Mouse (Mus musculus) forebrain, embryonic 12.5 days (tissue): ENCODE data around the gene Zfp622. TPM values are rescaled to one million over a fixed set of nuclear protein-coding genes. Genes with fewer than 3 reads are reported as not detected.
A peak's percentile ranks its signal among the peaks of the same experiment; 100 is the strongest.

Experiments used
- ATAC-seq: fragments of 200-750 bp; cut with Nextera tagmentation; 2 replicates; pipeline ENCODE4 v1.8.0; 2017; ENCODE audit warnings: moderate TSS enrichment; ENCODE audit not compliant: low FRiP score
- H3K27ac ChIP-seq: fragments of 300-500 bp; sonication (generic); 2 replicates; pipeline ENCODE4 v1.5.1; 2016; ENCODE audit warnings: mild to moderate bottlenecking
- H3K27me3 ChIP-seq: fragments of 300-500 bp; sonication (generic); 2 replicates; pipeline ENCODE4 v1.6.1; 2016; ENCODE audit warnings: mild to moderate bottlenecking
- H3K36me3 ChIP-seq: fragments of 300-500 bp; sonication (generic); replicated peaks from 2 replicates; pipeline ENCODE4 v1.6.1; 2016; ENCODE audit warnings: mild to moderate bottlenecking
- H3K4me1 ChIP-seq: fragments of 300-500 bp; sonication (generic); 2 replicates; pipeline ENCODE4 v1.6.1; 2016
- H3K4me2 ChIP-seq: fragments of 300-500 bp; sonication (generic); 2 replicates; pipeline ENCODE4 v1.6.1; 2016; ENCODE audit warnings: mild to moderate bottlenecking, moderate library complexity
- H3K4me3 ChIP-seq: fragments of 300-500 bp; sonication (generic); replicated peaks from 2 replicates; pipeline ENCODE4 v1.5.1; 2016; ENCODE audit warnings: mild to moderate bottlenecking
- H3K9ac ChIP-seq: fragments of 300-500 bp; sonication (generic); 2 replicates; pipeline ENCODE4 v1.6.1; 2016; ENCODE audit warnings: mild to moderate bottlenecking
- H3K9me3 ChIP-seq: fragments of 300-500 bp; sonication (generic); 2 replicates; pipeline ENCODE4 v1.6.1; 2016
- WGBS: fragments of 180-500 bp; shearing (Covaris S2); methylation state at CpG from one replicate; pipeline ENCODE4 v1.1.7; 2016; 5-methylcytosine and 5-hydroxymethylcytosine counted together
- polyA plus RNA-seq: library from polyadenylated mRNA; unstranded; fragments of >200 nt; fragmentation: Nextera tagmentation; extraction: Ambion mirVana; gene quantifications from 2 replicates; pipeline ENCODE4 v1.2.1, GENCODE M21; 2016

Zfp622 gene
- 33.0 and 35.4 TPM in 2 replicates for polyA plus RNA-seq

DNA sequence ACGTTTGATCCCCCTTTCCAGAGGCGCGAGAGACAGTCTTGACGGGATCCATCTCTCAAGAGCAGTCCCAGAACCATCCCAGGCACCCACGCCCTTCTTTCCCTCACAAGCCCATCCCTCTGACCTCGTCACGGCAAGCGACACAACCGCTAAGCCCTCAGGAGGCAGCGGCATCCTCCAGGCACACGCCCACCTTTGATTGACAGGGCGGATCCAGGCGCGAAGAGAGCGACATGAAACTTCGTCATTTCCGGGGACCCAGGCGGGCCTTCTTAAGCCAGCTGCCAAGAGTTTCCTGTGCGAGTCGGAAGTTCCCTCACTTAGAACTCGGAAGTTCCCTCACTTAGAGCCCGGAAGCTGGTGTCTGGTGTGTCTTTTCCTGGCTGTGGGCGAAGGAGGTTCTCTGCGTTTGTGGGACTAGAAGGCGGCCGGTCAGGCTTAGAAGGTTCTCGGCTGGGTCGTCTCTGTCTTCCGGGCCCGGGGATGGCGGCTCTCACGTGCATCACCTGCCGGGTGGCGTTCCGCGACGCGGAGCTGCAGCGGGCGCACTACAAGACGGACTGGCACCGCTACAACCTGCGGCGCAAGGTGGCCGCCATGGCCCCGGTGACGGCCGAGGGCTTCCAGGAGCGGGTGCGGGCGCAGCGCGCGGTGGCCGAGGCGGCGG lies at the start of gene Zfp622:
Gene Zfp622 (plus strand): TSS at position 300 of the 667 bp plus-strand sequence.
- Histone ChIP-seq H3K4me3 (peak within 1 kb of the TSS; percentile 99), H3K4me2 (peak within 1 kb of the TSS; percentile 91), H3K36me3 (peaks cover 20% of the 10 kb centered on the region), H3K9ac (peak within 1 kb of the TSS; percentile 94), H3K27me3 (no peaks in the 10 kb centered on the region), H3K27ac (peak within 1 kb of the TSS; percentile 90), H3K4me1 (peaks cover 18% of the 10 kb centered on the region), H3K9me3 (no peaks in the 10 kb centered on the region)
- under 1% methylated on average over 57 of the region's 57 CpGs for WGBS
- peak; percentile 98 for ATAC-seq

DNA sequence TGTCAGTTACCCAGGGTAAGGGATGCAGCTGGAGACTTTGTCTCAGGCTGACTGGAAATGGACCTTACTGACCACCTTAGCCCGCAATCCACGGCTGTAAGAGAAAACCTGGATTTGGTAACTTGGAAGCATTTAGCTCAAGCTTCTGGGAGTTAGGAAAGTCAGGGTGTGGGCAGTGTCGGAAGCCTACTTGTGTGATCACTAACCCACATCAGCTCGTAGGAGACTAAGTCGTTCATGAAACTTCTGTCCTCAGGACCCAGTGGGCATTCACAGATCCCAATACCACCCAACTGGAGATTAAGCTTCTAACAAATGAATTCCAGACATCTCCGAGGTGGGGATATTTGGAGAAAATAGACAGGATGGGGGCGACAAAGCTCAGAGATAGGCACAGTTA lies 49.8 kb upstream of the Zfp622 start:
- Histone ChIP-seq H3K9ac (no peak overlapping the region), H3K9me3 (no peaks in the 10 kb centered on the region), H3K4me3 (no peak overlapping the region), H3K27me3 (no peaks in the 10 kb centered on the region), H3K27ac (no peak overlapping the region), H3K4me2 (no peak overlapping the region), H3K4me1 (0 out of 2 replicates have a peak, but pooled peaks cover 5% of the 10 kb centered on the region), H3K36me3 (no peaks in the 10 kb centered on the region)
- ATAC-seq, result no peak
- 86% methylated on average over 7 of the region's 7 CpGs for WGBS

DNA sequence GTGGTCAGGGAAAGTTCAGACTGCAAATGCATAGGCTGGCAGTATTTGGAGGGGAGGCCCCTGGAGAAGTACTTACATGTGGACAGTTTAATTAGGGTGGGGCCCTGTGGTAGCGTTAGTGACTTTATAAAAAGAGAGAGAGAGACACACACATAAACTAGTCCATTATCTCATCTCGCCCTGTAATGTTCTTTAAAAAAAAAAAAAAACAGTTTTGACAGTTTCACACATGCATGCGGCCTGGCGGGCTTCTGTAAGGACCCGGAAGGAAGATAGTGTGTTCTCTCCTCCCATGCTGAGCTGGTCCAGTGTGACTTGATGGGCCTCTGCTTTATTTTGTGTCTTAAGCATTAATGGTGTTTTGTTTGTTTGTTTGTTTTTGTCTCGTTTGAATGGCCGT lies 45.7 kb upstream of the Zfp622 start:
- no peak for ATAC-seq

DNA sequence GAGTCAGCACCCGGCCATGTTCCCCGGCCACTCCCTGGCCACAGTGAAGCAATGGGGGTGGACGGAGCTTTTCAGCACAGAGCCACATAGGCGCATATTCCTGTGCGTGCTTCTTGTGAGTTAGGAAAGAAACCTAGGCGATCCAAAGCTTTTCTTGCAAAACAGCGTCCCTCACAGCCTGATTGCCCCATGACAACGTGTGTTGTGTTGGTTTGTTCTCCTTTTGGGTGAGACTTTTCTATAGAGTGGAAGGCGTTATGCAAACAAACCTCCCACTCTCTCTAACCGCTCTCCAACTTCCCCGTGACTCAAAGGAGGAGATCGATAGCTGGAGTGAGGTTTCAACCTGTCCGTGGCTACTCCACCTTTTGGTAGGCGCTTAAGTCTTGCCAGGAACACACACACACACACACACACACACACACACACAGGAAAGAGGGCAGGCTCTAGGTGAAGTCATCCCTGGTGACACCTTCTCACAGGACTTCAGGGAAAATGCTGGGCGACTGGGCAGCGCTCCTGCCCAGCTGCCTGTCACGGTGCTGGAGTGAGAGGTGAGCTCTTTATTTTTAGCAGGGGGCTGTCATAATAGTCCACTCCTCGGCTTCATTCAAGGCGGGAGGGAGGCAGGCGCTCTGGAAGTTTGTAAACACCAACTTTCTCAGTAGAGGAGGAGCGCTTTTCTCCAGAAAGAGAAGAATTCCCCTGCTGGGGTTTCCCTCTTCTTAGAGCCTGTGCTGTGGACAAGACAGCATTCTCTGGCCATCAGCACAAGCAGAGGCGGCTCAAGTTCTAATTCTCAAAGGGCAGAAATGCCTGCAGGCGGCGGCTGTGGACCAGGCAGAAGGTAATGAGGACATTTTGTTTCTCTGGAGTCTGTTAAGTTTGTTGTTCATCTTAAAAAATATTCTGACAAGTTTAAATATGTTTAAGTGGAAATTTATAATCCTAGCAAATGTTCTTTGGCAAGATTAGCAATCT lies 43.5 kb upstream of the Zfp622 start:
- no peak overlapping the region for H3K9ac ChIP-seq
- H3K36me3 ChIP-seq, result no peaks in the 10 kb centered on the region

More for the DNA sequence above, 45.7 kb upstream of the Zfp622 start:
- Histone ChIP-seq H3K36me3 (no peaks in the 10 kb centered on the region), H3K27me3 (no peaks in the 10 kb centered on the region), H3K4me1 (0 out of 2 replicates have a peak, but pooled peaks cover 7% of the 10 kb centered on the region), H3K27ac (no peak overlapping the region), H3K4me2 (no peak overlapping the region), H3K9me3 (no peaks in the 10 kb centered on the region), H3K4me3 (no peak overlapping the region), H3K9ac (no peak overlapping the region)
- 85% methylated on average over 7 of the region's 7 CpGs for WGBS

DNA sequence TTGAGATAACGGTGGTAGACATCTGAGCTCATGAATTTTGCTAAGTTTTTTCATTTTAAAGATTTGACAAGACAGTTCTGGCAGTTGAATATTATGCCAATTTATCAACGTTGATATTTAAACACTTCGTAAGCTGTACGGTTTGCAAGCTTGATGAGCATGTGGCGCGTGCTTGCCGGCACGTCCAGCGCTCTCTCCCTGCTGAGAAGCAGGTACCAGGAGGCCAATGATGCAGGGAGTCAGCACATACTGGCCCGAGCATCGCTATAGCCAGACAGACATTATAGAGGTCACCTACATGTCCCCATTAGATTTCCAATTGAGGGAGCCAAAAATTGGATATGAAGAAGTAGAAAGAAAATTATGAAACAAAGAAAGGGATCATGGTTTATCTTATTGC lies 42.7 kb upstream of the Zfp622 start:
- ATAC-seq, result no peak
- WGBS, result 89% methylated on average over 11 of the region's 11 CpGs

More for the DNA sequence above, 43.5 kb upstream of the Zfp622 start:
- ATAC-seq, result no peak
- H3K9me3 ChIP-seq, result no peaks in the 10 kb centered on the region
- 0 out of 2 replicates have a peak, but pooled peaks cover 7% of the 10 kb centered on the region for H3K4me1 ChIP-seq
- no peak overlapping the region for H3K27ac ChIP-seq
- 34% methylated on average over 24 of the region's 24 CpGs for WGBS
- no peak overlapping the region for H3K4me3 ChIP-seq
- no peaks in the 10 kb centered on the region for H3K27me3 ChIP-seq
- 0 out of 2 replicates have a peak overlapping the region, but pooled peaks have one; percentile 8 for H3K4me2 ChIP-seq

DNA sequence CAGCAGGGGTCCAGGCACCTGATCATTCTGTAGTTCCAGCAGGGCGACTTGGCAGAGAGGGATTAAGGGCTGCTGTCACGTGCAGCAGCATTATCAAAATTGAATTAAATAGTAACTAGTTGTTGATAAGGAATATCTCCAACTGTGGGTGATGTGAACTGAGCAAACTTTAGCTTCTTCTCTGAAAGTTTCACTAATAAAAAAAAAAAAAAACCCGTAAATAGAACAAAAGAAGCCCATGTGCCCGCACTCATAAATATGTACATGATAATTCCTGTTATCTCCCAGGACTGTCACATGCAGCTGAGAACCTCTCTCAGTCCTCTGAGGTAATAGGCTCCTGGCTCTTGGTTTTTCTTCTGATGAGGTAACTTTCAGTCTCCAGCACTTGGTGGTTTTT lies 41.8 kb upstream of the Zfp622 start:
- Histone ChIP-seq H3K9ac (no peak overlapping the region), H3K9me3 (no peaks in the 10 kb centered on the region), H3K27ac (no peak overlapping the region), H3K4me1 (0 out of 2 replicates have a peak, but pooled peaks cover 7% of the 10 kb centered on the region), H3K4me3 (no peak overlapping the region), H3K4me2 (no peak overlapping the region), H3K27me3 (no peaks in the 10 kb centered on the region), H3K36me3 (no peaks in the 10 kb centered on the region)
- no peak for ATAC-seq
- WGBS, result 63% methylated on average over 4 of the region's 4 CpGs

More for the DNA sequence above, 42.7 kb upstream of the Zfp622 start:
- H3K36me3 ChIP-seq, result no peaks in the 10 kb centered on the region
- no peaks in the 10 kb centered on the region for H3K27me3 ChIP-seq
- H3K4me3 ChIP-seq, result no peak overlapping the region
- H3K9me3 ChIP-seq, result no peaks in the 10 kb centered on the region
- 0 out of 2 replicates have a peak, but pooled peaks cover 7% of the 10 kb centered on the region for H3K4me1 ChIP-seq
- H3K4me2 ChIP-seq, result no peak overlapping the region
- H3K9ac ChIP-seq, result no peak overlapping the region
- H3K27ac ChIP-seq, result no peak overlapping the region

DNA sequence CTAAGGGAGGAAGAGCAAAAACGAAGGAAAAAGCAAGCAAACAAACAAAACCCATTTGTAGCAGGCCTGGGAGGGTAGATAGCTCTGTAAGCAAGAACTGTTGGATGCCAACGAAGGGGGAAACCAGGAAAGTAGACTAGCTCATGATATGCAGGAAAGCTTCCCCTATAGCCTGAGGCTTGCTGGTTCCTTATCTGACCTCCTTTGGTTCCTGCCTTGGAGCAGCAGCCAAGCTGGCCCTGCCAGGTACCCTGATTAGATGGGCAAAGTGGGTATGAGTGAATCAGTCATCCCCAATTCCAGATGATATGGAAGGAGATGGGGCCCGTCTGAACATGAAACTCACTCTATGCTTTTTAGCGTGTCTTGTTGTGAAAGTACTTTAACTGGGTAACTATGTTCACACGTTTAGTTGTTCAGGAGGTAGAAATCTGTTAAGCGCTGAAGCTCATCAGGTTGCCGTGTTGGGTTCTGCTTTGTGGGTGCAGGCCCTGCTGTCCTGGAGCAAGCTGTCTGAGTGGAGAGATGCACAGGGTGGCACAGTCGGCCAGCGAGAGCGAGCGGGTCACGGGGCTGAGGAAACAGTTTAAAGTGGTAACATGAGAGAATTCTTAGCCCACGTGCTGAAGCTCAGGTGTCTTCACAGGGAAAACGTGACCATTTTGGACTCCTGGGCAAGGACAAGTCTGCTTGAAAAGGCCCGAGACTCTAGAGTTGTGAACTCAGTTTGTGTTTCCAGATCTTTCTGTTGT lies 40.6 kb upstream of the Zfp622 start:
- no peak overlapping the region for H3K27ac ChIP-seq
- no peak overlapping the region for H3K9ac ChIP-seq
- no peaks in the 10 kb centered on the region for H3K36me3 ChIP-seq
- no peak overlapping the region for H3K4me3 ChIP-seq
- no peak for ATAC-seq
- no peaks in the 10 kb centered on the region for H3K27me3 ChIP-seq
- H3K9me3 ChIP-seq, result no peaks in the 10 kb centered on the region
- 92% methylated on average over 15 of the region's 15 CpGs for WGBS
- H3K4me1 ChIP-seq, result 0 out of 2 replicates have a peak, but pooled peaks cover 7% of the 10 kb centered on the region
- no peak overlapping the region for H3K4me2 ChIP-seq

DNA sequence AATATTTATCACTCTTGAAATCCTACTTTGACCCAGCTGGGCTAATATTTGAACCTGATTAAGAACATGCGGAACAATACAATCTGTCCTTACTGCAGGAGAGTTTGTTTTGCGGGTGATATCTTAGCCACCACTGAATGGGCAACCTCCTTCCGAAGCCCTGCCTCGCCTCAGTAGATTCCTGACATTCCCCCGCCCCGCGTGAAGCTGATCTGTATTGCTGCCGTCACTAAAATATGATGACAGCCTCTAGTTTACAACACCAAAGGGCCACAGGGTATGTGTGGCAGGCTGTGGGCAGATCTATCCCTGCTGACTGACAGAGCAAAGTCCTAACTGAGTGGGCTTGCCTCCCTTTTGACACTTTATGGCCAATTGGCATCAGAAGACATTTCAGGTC lies 38.9 kb upstream of the Zfp622 start:
- H3K36me3 ChIP-seq, result no peaks in the 10 kb centered on the region
- no peak overlapping the region for H3K4me3 ChIP-seq
- 89% methylated on average over 8 of the region's 8 CpGs for WGBS
- 0 out of 2 replicates have a peak, but pooled peaks cover 7% of the 10 kb centered on the region for H3K4me1 ChIP-seq
- no peak overlapping the region for H3K4me2 ChIP-seq
- H3K27ac ChIP-seq, result no peak overlapping the region
- no peaks in the 10 kb centered on the region for H3K27me3 ChIP-seq
- no peak overlapping the region for H3K9ac ChIP-seq
- no peaks in the 10 kb centered on the region for H3K9me3 ChIP-seq
- ATAC-seq, result no peak

DNA sequence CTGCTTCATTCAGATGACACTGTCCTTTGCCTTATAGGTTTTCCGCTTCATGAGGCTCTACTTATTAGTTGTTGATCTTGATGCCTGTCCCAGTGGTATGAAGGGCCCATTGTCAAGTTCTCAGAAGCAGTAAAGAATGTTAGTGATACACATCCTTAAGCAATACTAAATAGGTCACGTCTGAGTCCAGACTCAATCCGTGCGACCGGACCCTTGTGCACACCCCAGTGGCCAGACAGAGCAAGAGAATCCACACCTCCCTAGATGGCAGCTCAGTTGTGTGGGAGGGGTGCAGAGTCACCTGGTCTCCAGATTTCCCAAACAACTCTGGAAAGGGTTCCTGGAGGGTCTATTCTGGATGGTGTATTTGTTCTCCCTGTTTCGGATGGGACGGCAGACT lies 37.7 kb upstream of the Zfp622 start:
- H3K27me3 ChIP-seq, result no peaks in the 10 kb centered on the region
- no peak for ATAC-seq
- H3K9me3 ChIP-seq, result no peaks in the 10 kb centered on the region
- 91% methylated on average over 7 of the region's 7 CpGs for WGBS
- H3K27ac ChIP-seq, result no peak overlapping the region
- no peaks in the 10 kb centered on the region for H3K36me3 ChIP-seq
- H3K9ac ChIP-seq, result no peak overlapping the region
- H3K4me3 ChIP-seq, result no peak overlapping the region
- no peaks in the 10 kb centered on the region for H3K4me1 ChIP-seq
- no peak overlapping the region for H3K4me2 ChIP-seq

DNA sequence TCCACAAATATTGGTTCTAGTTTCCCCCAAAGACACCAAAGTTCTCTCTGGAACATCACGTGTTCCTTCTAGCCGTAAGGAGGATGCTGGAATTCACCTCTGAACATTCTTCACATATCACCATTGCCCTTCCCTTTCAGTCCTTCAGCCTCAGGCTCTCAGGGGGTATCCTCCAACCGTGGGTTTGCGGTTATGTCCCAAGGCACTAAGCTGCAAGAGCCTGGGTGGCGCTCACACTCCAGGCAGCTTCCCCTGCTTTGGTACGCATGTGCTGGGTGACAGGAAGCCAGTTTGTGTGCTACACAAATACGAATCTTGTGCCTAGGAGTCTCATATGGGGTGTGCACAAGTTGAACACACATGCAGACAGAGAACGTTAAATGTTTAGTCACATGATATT lies 36.8 kb upstream of the Zfp622 start:
- no peak overlapping the region for H3K4me2 ChIP-seq
- ATAC-seq, result no peak
- no peaks in the 10 kb centered on the region for H3K27me3 ChIP-seq
- no peak overlapping the region for H3K27ac ChIP-seq
- 81% methylated on average over 8 of the region's 8 CpGs for WGBS
- H3K9me3 ChIP-seq, result no peaks in the 10 kb centered on the region
- H3K4me1 ChIP-seq, result no peaks in the 10 kb centered on the region
- no peaks in the 10 kb centered on the region for H3K36me3 ChIP-seq
- no peak overlapping the region for H3K4me3 ChIP-seq
- H3K9ac ChIP-seq, result no peak overlapping the region

DNA sequence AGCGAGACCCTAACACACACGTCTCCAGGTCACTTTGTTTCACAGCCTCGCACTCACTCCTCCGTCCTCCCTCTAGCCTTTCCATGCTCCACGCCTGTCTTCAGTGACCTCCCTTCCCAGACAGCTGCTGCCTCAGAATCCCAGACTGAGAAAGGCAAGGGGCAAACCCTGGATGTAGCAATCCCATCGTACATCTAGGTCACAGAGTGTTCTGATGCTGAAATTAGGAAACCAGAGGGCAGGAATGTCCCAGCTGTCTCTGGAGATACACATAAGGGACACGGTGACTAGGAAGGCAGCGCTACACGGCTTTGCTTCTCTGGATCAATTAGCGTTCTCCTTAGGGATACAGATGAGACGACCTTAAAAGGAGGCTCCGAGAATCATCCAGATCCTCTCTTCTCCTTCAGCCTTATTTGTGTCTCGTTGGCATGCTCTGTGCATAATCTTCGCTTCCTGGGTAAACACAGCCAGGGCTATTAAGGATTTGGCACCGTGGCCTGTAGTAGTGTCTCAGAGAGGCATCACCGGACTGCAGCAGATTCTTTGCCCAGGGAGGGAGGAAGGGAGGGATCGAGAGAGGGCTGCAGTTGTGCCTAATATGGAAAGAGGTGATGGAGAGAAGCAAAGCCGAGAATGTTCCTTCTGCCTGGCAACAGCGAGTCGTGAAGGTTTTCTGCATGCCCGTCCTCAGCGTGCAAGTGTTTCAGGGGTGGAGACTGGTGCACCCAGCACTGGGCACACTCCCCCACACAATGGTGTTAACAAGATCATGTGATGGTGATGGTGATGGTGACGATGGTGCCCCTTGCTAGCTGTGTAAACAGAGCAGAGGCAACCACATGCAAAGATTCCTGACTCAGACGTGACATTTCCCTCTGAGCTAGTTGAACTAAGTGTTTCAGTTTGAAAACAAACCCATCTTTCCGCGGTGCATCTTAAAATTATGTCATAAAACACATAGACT lies 35.6 kb upstream of the Zfp622 start:
- Histone ChIP-seq H3K4me2 (no peak overlapping the region), H3K9ac (no peak overlapping the region), H3K27ac (no peak overlapping the region), H3K4me1 (no peaks in the 10 kb centered on the region), H3K4me3 (no peak overlapping the region), H3K27me3 (no peaks in the 10 kb centered on the region), H3K9me3 (no peaks in the 10 kb centered on the region), H3K36me3 (no peaks in the 10 kb centered on the region)
- ATAC-seq, result no peak
- WGBS, result 89% methylated on average over 26 of the region's 26 CpGs
